ENCODE assay signal across 9 mouse cellular contexts in genomic region chr5:34242224-34242963, GRCm38 (mm10). TPM values are rescaled to one million over a fixed set of nuclear protein-coding genes. Genes with fewer than 3 reads are reported as not detected.
DNase-seq lines count a peak whose midpoint lies in the region; ATAC-seq and TF ChIP-seq lines count a peak whose summit lies in the region.
"Had no signal": no experiment of that assay in that cellular context is flagged by ENCODE, and none has a peak within 500 bp of the region (broad histone marks: within the 10 kb centered on the region; RNA-seq: fewer than 3 reads in every experiment).

No protein-coding gene starts in this region.

- no peak overlapping the region for H3K4me3 ChIP-seq in cerebellum, adult 2 months (replicated peaks; ENCODE audit: insufficient read depth, low read depth, low read length)
- no peak overlapping the region for H3K4me3 ChIP-seq in hindbrain, embryonic 13.5 days
- no peak overlapping the region for H3K4me3 ChIP-seq in midbrain, embryonic 16.5 days (ENCODE audit: low read depth, low read length)

- no peak overlapping the region for H3K4me2 ChIP-seq in hindbrain, embryonic 13.5 days
- H3K4me2 ChIP-seq in midbrain, embryonic 16.5 days (ENCODE audit: low read length): no peak overlapping the region

- H3K27me3 ChIP-seq in cerebellum, adult 2 months (ENCODE audit: control insufficient read depth, insufficient read depth, low read length): no peaks in the 10 kb centered on the region
- H3K27me3 ChIP-seq in hindbrain, embryonic 13.5 days: no peaks in the 10 kb centered on the region
- H3K27me3 ChIP-seq in midbrain, embryonic 16.5 days (ENCODE audit: control insufficient read depth, insufficient read depth, low read depth, low read length): no peaks in the 10 kb centered on the region

- no peak for ATAC-seq in hindbrain, embryonic 13.5 days (ENCODE audit: low FRiP score)
- ATAC-seq in midbrain, embryonic 16.5 days: peak; percentile 64; the same call in 1 of the 2 replicates

- 0 out of 2 replicates have a peak overlapping the region, but pooled peaks have one; percentile 15 for H3K9ac ChIP-seq in hindbrain, embryonic 13.5 days
- no peak overlapping the region for H3K9ac ChIP-seq in midbrain, embryonic 16.5 days (ENCODE audit: low read depth, low read length)

- TF ChIP-seq CTCF in cerebellum, adult 2 months (IDR thresholded peaks at IDR 0.05; ENCODE audit: borderline replicate concordance, insufficient read depth, low read depth, low read length): no peak

- peaks cover 57% of the 10 kb centered on the region for H3K4me1 ChIP-seq in cerebellum, adult 2 months (ENCODE audit: control insufficient read depth, insufficient read depth, low read length)
- peaks cover 12% of the 10 kb centered on the region for H3K4me1 ChIP-seq in hindbrain, embryonic 13.5 days (replicated peaks)
- H3K4me1 ChIP-seq in midbrain, embryonic 16.5 days (ENCODE audit: control insufficient read depth, insufficient read depth, low read length): peaks cover 8% of the 10 kb centered on the region

- H3K36me3 ChIP-seq in hindbrain, embryonic 13.5 days: no peaks in the 10 kb centered on the region
- no peaks in the 10 kb centered on the region for H3K36me3 ChIP-seq in midbrain, embryonic 16.5 days (ENCODE audit: control insufficient read depth, insufficient read depth, low read length)

- 14% methylated on average over 15 of the region's 15 CpGs for WGBS in cerebellum, adult 2 months
- 43% methylated on average over 15 of the region's 15 CpGs for WGBS in hindbrain, embryonic 13.5 days
- WGBS in midbrain, embryonic 16.5 days: 42% methylated on average over 15 of the region's 15 CpGs

- TF ChIP-seq POLR2A in cerebellum, adult 2 months (IDR thresholded peaks at IDR 0.05; ENCODE audit: borderline replicate concordance, insufficient read depth, low read length): no peak

- DNase-seq in cerebellum, adult 2 months: peak; percentile 45 to 56
- no peak for DNase-seq in cerebellum, postnatal 10 days
- DNase-seq in adrenal gland, postnatal 10 days: peak; percentile 72
- peak; percentile 77 to 91 for DNase-seq in frontal cortex, postnatal 36 days (ENCODE audit: low spot score in 2 of 2)
- peak; percentile 83 to 87 for DNase-seq in left cerebral cortex, adult 9 months (ENCODE audit: low spot score in 2 of 2)
- peak; percentile 69 for DNase-seq in thymus, postnatal 4 days

- peak overlapping the region; percentile 37 for H3K27ac ChIP-seq in cerebellum, adult 2 months (ENCODE audit: insufficient read depth, low read length)
- H3K27ac ChIP-seq in hindbrain, embryonic 13.5 days: no peak overlapping the region
- no peak overlapping the region for H3K27ac ChIP-seq in midbrain, embryonic 16.5 days (ENCODE audit: low read length)

- H3K9me3 ChIP-seq in hindbrain, embryonic 13.5 days: no peaks in the 10 kb centered on the region
- H3K9me3 ChIP-seq in midbrain, embryonic 16.5 days (replicated peaks; ENCODE audit: control insufficient read depth, low read length, poor library complexity, severe bottlenecking): no peaks in the 10 kb centered on the region

RNA-seq across cellular contexts. Expression of gene Zfyve28, which starts 45.9 kb away (rescaled TPM):
- polyA plus RNA-seq in cerebellum, adult 2 months (2012; rRNA removed): 62.9 and 69.5 TPM in 2 replicates
- 1 to 10 TPM; 1.2 to 1.8 TPM for total RNA-seq in adrenal gland, postnatal 10 days (2021)
- polyA plus RNA-seq in hindbrain, embryonic 13.5 days (2015; fragmentation: Nextera tagmentation; extraction: Ambion mirVana): 4.6 and 5.4 TPM in 2 replicates
- polyA plus RNA-seq in midbrain, embryonic 16.5 days (2015; fragmentation: Nextera tagmentation; extraction: Ambion mirVana): 4.0 and 4.9 TPM in 2 replicates

RNA-seq across cellular contexts. Expression of gene Cfap99, which starts 46.0 kb away (rescaled TPM):
- 1.4 and 1.7 TPM in 2 replicates for polyA plus RNA-seq in cerebellum, adult 2 months (2012; rRNA removed)
- not detected for total RNA-seq in adrenal gland, postnatal 10 days (2021)
- polyA plus RNA-seq in hindbrain, embryonic 13.5 days (2015; fragmentation: Nextera tagmentation; extraction: Ambion mirVana): 0.08 TPM in 1 of 2 replicates, not detected in the other
- polyA plus RNA-seq in midbrain, embryonic 16.5 days (2015; fragmentation: Nextera tagmentation; extraction: Ambion mirVana): 0.10 and 0.16 TPM in 2 replicates
- polyA plus RNA-seq: C2C12 had no signal

RNA-seq across cellular contexts. Expression of gene Mxd4, which starts 54.9 kb away (rescaled TPM):
- polyA plus RNA-seq in cerebellum, adult 2 months (2012; rRNA removed): 91.6 and 96.5 TPM in 2 replicates
- 100 to 1,000 TPM; 140 to 144 TPM for total RNA-seq in adrenal gland, postnatal 10 days (2021)
- 33.5 and 33.6 TPM in 2 replicates for polyA plus RNA-seq in hindbrain, embryonic 13.5 days (2015; fragmentation: Nextera tagmentation; extraction: Ambion mirVana)
- 32.0 and 33.9 TPM in 2 replicates for polyA plus RNA-seq in midbrain, embryonic 16.5 days (2015; fragmentation: Nextera tagmentation; extraction: Ambion mirVana)

Comparison
In these comparisons a context has a peak if more than half of its experiments do, and no peak if none do; other contexts are left out.
1. DNase-seq: peak in cerebellum, adult 2 months (2 of 2), adrenal gland, postnatal 10 days (single experiment), frontal cortex, postnatal 36 days (2 of 2), left cerebral cortex, adult 9 months (2 of 2) and thymus, postnatal 4 days (single experiment); none in cerebellum, postnatal 10 days (0 of 2).